Mouse (Mus musculus): ENCODE measurements around the gene Fbxw5. TPM values are rescaled to one million over a fixed set of nuclear protein-coding genes. Genes with fewer than 3 reads are reported as not detected.
A peak's percentile ranks its signal among the peaks of the same experiment; 100 is the strongest.

Fbxw5 gene
- polyA plus RNA-seq, 1 experiment, result 34.0 TPM

DNA sequence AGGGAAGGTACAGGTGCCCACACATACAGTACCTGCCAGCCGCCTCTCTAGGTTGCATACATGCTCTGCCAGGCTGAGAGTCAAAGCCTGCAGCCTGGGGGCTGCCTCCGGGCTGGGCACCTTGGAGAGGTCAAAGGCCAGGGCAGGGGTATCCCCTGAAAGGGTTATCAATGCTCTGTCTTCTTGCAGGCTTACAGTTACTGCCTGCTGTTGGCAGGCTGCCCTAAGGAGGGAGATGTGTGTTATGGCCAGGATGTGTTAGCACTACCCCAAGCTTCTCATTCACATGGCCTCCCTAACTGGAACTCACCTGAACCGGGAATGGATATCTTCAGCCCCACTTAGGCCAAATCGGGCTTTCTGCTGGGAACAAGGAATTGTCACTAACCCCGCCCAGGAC, 40.4 kb upstream of the Fbxw5 start:
- Histone ChIP-seq H3K36me3 (ENCODE audit: control insufficient read depth, insufficient read depth, low read length) (0 out of 2 replicates have a peak, but pooled peaks cover 2% of the 10 kb centered on the region), H3K27ac (ENCODE audit: insufficient read depth, low read depth, low read length) (peak overlapping the region; percentile 91), H3K4me3 (ENCODE audit: low read depth, low read length) (peak overlapping the region; percentile 79), H3K27me3 (ENCODE audit: control insufficient read depth, insufficient read depth, low read length) (no peaks in the 10 kb centered on the region), H3K4me1 (ENCODE audit: control insufficient read depth, insufficient read depth, insufficient read length, low read length) (peaks cover 26% of the 10 kb centered on the region)
- WGBS, result 14% methylated on average over 5 of the region's 5 CpGs
- TF ChIP-seq CTCF (IDR thresholded peaks at IDR 0.05; ENCODE audit: extremely low read depth, insufficient read length, insufficient replicate concordance, low read depth, low read length) (no peak), POLR2A (IDR thresholded peaks at IDR 0.05; ENCODE audit: low read depth, low read length) (no peak)

DNA sequence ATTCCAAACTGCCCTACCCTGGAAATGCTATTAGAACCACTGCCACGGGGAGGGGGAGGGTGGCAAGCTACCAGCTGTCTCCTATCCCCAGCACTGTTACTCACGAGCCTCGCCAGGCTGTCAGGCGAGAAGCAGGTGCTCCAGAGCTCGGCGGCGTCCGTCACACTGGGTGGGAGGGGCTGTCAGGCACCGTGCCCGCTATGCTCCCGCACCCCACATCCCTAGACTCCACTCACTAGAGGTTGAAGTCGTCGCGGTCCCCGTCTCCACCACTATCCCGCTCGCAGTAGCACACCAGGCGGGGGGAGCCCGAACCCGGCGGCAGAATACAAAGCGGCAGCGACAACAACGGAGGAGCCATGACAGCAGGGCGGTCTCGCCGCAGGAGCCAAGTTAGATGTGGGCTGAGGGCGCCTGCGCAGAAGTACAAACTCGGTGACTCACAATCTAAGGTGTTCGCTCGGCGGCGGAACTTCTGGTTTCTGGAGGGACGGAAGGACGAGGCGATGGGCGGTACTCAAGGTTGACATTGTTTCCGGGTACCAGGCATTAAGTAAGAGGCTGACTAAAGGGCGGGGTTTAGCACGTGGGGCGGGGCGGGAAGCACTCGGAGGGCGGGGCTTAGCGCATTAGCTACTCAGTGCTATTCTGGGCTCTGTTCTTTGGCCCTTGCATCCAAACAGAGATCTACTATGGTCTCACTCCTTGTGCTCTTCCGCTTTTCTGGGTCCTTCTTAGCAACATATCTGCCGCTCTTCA, 39.8 kb upstream of the Fbxw5 start, which contains the start of gene Paxx:
TSS of gene Paxx (minus strand) at position 544 of the 759 bp plus-strand sequence.
- WGBS, result under 1% methylated on average over 48 of the region's 48 CpGs
- H3K27me3 ChIP-seq (ENCODE audit: control insufficient read depth, insufficient read depth, low read length), result no peaks in the 10 kb centered on the region
- peaks cover 26% of the 10 kb centered on the region for H3K4me1 ChIP-seq (ENCODE audit: control insufficient read depth, insufficient read depth, insufficient read length, low read length)
- peak within 1 kb of the TSS; percentile 91 for H3K27ac ChIP-seq (ENCODE audit: insufficient read depth, low read depth, low read length)
- H3K36me3 ChIP-seq (ENCODE audit: control insufficient read depth, insufficient read depth, low read length), result 0 out of 2 replicates have a peak, but pooled peaks cover 2% of the 10 kb centered on the region
- peak within 1 kb of the TSS; percentile 79 for H3K4me3 ChIP-seq (ENCODE audit: low read depth, low read length)
- TF ChIP-seq CTCF (IDR thresholded peaks at IDR 0.05; ENCODE audit: extremely low read depth, insufficient read length, insufficient replicate concordance, low read depth, low read length), result no peak
- TF ChIP-seq POLR2A (IDR thresholded peaks at IDR 0.05; ENCODE audit: low read depth, low read length), result peak; percentile 87

DNA sequence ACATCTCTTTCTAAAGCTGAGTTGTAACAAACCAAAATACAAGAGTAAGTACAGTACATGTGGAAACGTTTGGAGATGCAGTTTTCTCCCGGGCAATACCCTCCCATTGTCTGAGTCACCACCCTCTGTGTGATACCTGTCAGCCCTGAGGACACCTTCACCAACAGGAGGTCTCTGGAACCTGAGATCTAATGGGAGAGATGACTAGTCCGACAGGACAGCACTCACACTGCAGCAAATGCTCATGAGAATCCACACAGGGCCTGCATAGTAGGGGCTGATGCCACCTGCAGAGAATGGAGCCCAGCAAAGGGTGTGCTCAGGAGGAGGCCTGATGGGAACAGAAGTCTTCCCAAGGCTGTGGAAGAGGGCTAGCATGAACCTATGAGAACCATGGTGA, 39.1 kb upstream of the Fbxw5 start:
- 14% methylated on average over 3 of the region's 3 CpGs for WGBS
- H3K36me3 ChIP-seq (ENCODE audit: control insufficient read depth, insufficient read depth, low read length), result 0 out of 2 replicates have a peak, but pooled peaks cover 2% of the 10 kb centered on the region
- H3K4me1 ChIP-seq (ENCODE audit: control insufficient read depth, insufficient read depth, insufficient read length, low read length), result peaks cover 23% of the 10 kb centered on the region
- H3K4me3 ChIP-seq (ENCODE audit: low read depth, low read length), result no peak overlapping the region
- H3K27ac ChIP-seq (ENCODE audit: insufficient read depth, low read depth, low read length), result peak overlapping the region; percentile 79
- H3K27me3 ChIP-seq (ENCODE audit: control insufficient read depth, insufficient read depth, low read length), result no peaks in the 10 kb centered on the region
- TF ChIP-seq POLR2A (IDR thresholded peaks at IDR 0.05; ENCODE audit: low read depth, low read length) (no peak), CTCF (IDR thresholded peaks at IDR 0.05; ENCODE audit: extremely low read depth, insufficient read length, insufficient replicate concordance, low read depth, low read length) (no peak)

DNA sequence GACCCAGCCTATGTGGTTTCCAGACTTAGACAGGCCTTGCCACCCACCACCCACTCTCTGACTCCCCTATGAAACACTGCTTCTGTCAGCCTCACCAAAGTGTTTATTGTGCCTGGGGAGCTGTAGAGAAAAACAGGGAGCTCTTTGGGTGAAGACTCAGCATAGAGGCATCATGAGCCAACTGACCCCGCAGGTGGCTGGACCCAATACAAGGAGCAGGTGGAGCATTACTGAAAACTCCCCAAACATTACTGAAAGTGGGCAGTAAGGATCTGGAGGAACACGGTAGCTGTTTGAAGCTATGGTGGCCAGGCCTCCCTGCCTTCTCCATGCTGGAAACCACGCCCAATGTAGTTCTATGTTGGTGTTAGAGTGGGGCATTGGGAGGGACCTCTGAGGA, 36.9 kb upstream of the Fbxw5 start:
- no peaks in the 10 kb centered on the region for H3K27me3 ChIP-seq (ENCODE audit: control insufficient read depth, insufficient read depth, low read length)
- no peak overlapping the region for H3K4me3 ChIP-seq (ENCODE audit: low read depth, low read length)
- H3K27ac ChIP-seq (ENCODE audit: insufficient read depth, low read depth, low read length), result no peak overlapping the region
- WGBS, result 86% methylated on average over 3 of the region's 3 CpGs
- no peak for TF ChIP-seq POLR2A (IDR thresholded peaks at IDR 0.05; ENCODE audit: low read depth, low read length)
- TF ChIP-seq CTCF (IDR thresholded peaks at IDR 0.05; ENCODE audit: extremely low read depth, insufficient read length, insufficient replicate concordance, low read depth, low read length), result no peak
- 0 out of 2 replicates have a peak, but pooled peaks cover 2% of the 10 kb centered on the region for H3K36me3 ChIP-seq (ENCODE audit: control insufficient read depth, insufficient read depth, low read length)
- H3K4me1 ChIP-seq (ENCODE audit: control insufficient read depth, insufficient read depth, insufficient read length, low read length), result peaks cover 15% of the 10 kb centered on the region

DNA sequence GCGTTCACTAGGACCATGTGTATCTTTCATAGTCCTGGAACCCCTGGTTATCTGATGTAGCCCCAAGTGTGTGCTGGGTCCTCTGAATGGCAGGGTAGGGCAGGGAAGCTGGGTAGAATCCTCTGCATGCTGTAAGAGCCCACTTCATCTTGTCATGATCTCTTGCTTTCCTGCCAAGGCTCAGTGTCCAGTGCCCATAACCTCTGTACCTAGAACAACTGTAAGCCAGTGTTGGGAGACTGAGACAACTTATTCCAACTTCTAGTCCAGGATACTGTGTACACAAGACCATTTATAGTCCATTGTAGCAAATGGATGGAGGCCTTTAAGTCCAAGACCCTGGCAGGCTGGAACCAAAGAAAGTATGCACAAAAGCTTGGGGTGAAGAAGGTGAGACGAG, 35.3 kb upstream of the Fbxw5 start:
- H3K4me1 ChIP-seq (ENCODE audit: control insufficient read depth, insufficient read depth, insufficient read length, low read length), result peaks cover 6% of the 10 kb centered on the region
- TF ChIP-seq POLR2A (IDR thresholded peaks at IDR 0.05; ENCODE audit: low read depth, low read length) (no peak), CTCF (IDR thresholded peaks at IDR 0.05; ENCODE audit: extremely low read depth, insufficient read length, insufficient replicate concordance, low read depth, low read length) (no peak)
- WGBS, result 70% methylated on average over 2 of the region's 2 CpGs
- H3K27me3 ChIP-seq (ENCODE audit: control insufficient read depth, insufficient read depth, low read length), result no peaks in the 10 kb centered on the region
- H3K36me3 ChIP-seq (ENCODE audit: control insufficient read depth, insufficient read depth, low read length), result no peaks in the 10 kb centered on the region
- peak overlapping the region; percentile 70 for H3K27ac ChIP-seq (ENCODE audit: insufficient read depth, low read depth, low read length)
- H3K4me3 ChIP-seq (ENCODE audit: low read depth, low read length), result no peak overlapping the region

DNA sequence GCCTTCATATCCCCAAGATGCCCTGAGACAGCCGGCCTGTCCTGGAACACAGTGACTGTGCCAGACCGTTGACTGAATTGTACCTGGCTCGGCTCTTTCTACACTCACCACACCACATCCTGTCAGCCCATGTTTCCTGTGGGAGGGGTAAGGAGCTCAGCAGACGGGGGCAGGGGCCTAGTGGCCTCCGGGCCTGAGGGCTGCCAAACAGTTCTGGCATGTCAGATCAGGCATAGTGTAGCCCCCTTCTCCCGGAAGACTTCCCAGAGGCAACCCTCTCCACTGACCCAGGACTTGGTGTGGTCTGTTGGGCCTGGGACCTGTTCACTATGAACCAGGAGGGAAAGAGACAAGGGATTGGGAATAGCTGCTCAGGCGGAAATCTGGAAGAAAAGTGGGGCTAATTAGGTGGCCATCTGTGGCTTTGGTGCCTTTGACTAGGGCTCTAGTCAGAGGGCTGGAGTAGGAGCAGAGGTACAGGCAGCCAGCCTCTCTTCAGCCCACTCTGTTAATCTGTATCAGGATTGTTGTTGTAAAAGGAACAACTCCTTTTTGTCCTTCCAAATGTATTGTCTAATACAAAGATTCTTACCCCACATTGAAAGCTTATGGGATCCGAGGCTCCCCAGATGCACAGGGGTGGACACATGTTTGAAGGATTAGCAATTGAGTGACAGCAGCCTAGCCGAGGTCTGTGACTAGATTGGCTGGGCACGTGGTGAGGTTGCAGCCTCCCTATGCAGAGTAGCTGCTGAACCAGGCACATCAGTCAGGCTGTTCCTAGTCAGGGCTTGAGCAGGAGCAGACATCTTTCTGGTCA, 34.5 kb upstream of the Fbxw5 start:
- no peak for TF ChIP-seq CTCF (IDR thresholded peaks at IDR 0.05; ENCODE audit: extremely low read depth, insufficient read length, insufficient replicate concordance, low read depth, low read length)
- TF ChIP-seq POLR2A (IDR thresholded peaks at IDR 0.05; ENCODE audit: low read depth, low read length), result no peak
- Histone ChIP-seq H3K36me3 (ENCODE audit: control insufficient read depth, insufficient read depth, low read length) (no peaks in the 10 kb centered on the region), H3K27me3 (ENCODE audit: control insufficient read depth, insufficient read depth, low read length) (no peaks in the 10 kb centered on the region), H3K27ac (ENCODE audit: insufficient read depth, low read depth, low read length) (peak overlapping the region; percentile 70), H3K4me1 (ENCODE audit: control insufficient read depth, insufficient read depth, insufficient read length, low read length) (peaks cover 6% of the 10 kb centered on the region), H3K4me3 (ENCODE audit: low read depth, low read length) (no peak overlapping the region)
- 64% methylated on average over 10 of the region's 10 CpGs for WGBS
